In the genomic region with DNA sequence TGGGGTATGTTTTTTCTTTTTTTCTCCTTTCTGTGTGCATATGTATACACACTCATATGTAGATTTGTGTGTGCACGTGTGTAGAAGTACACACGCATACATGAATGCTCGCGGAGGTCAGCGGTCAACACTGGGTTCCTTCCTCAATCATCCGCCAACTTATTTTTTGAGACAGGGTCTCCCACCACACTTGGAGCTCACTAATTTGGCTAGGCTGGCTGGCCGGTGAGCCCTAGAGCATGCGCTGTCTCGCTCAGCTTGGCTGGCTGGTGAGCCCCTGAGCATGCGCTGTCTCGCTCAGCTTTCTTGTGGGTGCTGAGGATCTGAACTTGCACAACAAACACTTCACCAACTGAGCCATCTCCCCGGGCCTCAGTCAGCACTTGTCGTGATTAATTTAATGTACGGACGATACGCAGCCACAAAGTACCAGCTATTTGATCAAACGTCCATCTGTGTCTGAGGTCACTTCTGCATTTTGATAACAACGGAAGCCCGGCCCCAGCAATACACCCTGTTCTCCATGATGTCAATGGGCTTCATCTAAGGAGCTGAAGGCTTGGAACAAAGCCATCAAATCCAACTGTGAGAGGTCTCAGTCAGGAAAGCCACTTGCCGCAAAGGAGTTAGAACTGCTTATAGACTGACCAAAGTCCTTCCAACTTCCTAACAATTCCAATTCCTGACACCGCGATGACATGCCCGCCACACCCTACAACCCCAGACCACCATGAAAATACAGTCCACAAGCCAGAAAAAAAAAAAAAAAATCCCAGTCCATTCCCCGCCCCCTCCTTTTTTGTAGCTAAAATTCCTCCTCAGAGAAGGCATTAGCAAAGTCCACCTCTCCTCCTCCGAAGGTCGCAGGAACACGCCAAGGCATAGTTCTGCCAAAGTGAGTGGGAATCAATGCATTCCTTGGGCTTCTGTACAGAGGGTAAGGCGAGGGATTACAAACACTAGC, we compare ENCODE assay signal across 9 mouse cellular contexts. TPM values are rescaled to one million over a fixed set of nuclear protein-coding genes. Genes with fewer than 3 reads are reported as not detected.
A peak's percentile ranks its signal among the peaks of the same experiment; 100 is the strongest.
DNase-seq lines count a peak whose midpoint lies in the region; ATAC-seq lines count a peak whose summit lies in the region.
"Had no signal": no experiment of that assay in that cellular context is flagged by ENCODE, and none has a peak within 500 bp of the region (broad histone marks: within the 10 kb centered on the region; RNA-seq: fewer than 3 reads in every experiment).

No protein-coding gene starts in this region.

- H3K27ac ChIP-seq in lung, embryonic 15.5 days: no peak overlapping the region

- no peaks in the 10 kb centered on the region for H3K9me3 ChIP-seq in lung, embryonic 15.5 days

- peak; percentile 13; the same call in 1 of the 2 replicates for ATAC-seq in lung, embryonic 15.5 days (ENCODE audit: borderline replicate concordance, extremely low read depth, low FRiP score, low TSS enrichment)
- ATAC-seq: Patski had no signal

- 43% methylated on average over 28 of the region's 28 CpGs for WGBS in lung, embryonic 15.5 days

- H3K36me3 ChIP-seq in lung, embryonic 15.5 days: no peaks in the 10 kb centered on the region
- no peaks in the 10 kb centered on the region for H3K36me3 ChIP-seq in splenic B cell, adult 2 months (ENCODE audit: control insufficient read depth, insufficient read depth, low read length, poor library complexity, severe bottlenecking)

- H3K27me3 ChIP-seq in lung, embryonic 15.5 days: no peaks in the 10 kb centered on the region
- H3K27me3 ChIP-seq in splenic B cell, adult 2 months (ENCODE audit: control insufficient read depth, insufficient read depth, low read length, poor library complexity, severe bottlenecking): no peaks in the 10 kb centered on the region
- H3K27me3 ChIP-seq: Patski had no signal

- peak overlapping the region; percentile 43 for H3K4me2 ChIP-seq in lung, embryonic 15.5 days

- H3K4me3 ChIP-seq in lung, embryonic 15.5 days: no peak overlapping the region

- DNase-seq in heart, adult 18-20 months: peak; percentile 15 to 42
- no peak for DNase-seq in heart, postnatal 4 days
- DNase-seq in fat pad, adult 2 months (ENCODE audit: extremely low read depth, low read depth, low spot score): peak; percentile 26
- peak; percentile 12 for DNase-seq in induced T-regulatory cell, adult 2 months (ENCODE audit: low read depth)
- peak; percentile 19 for DNase-seq in splenic B cell, adult 2 months (ENCODE audit: low read depth, low spot score)
- DNase-seq in layer of hippocampus, adult 9-10 months (ENCODE audit: low spot score): no peak
- no peak for DNase-seq in spleen, postnatal 4 days (ENCODE audit: low spot score in 2 of 2)

- H3K9ac ChIP-seq in lung, embryonic 15.5 days: no peak overlapping the region

- H3K4me1 ChIP-seq in lung, embryonic 15.5 days: peaks cover 3% of the 10 kb centered on the region; the same call in 1 of the 2 replicates

RNA-seq across cellular contexts. Expression of a gene that starts 29.6 kb away (rescaled TPM):
- 10 to 100 TPM; 91.7 to 91.9 TPM for total RNA-seq in heart, adult 18-20 months (2021)
- total RNA-seq in heart, postnatal 4 days (2021): 100 to 1,000 TPM; 126 to 128 TPM
- polyA plus RNA-seq in lung, embryonic 15.5 days (2015; fragmentation: Nextera tagmentation; extraction: Ambion mirVana): 167 and 171 TPM in 2 replicates

Comparison
In these comparisons a context has a peak if more than half of its experiments do, and no peak if none do; other contexts are left out.
1. DNase-seq: peak in heart, adult 18-20 months (2 of 2), fat pad, adult 2 months (single experiment), induced T-regulatory cell, adult 2 months (single experiment) and splenic B cell, adult 2 months (single experiment); none in heart, postnatal 4 days (single experiment), layer of hippocampus, adult 9-10 months (single experiment) and spleen, postnatal 4 days (0 of 2).